Mouse (Mus musculus) large intestine, adult 2 months (tissue): ENCODE data around the gene 4930432M17Rik. TPM values are rescaled to one million over a fixed set of nuclear protein-coding genes. Genes with fewer than 3 reads are reported as not detected.

ENCODE experiments used
- DNase-seq: peaks from one replicate; pipeline ENCODE4 v3.0.0-alpha.2; 2012; ENCODE audit warnings: low read depth, low spot score
- WGBS: fragments of 180-500 bp; shearing (Covaris S2); methylation state at CpG from one replicate; pipeline ENCODE4 v1.1.7; 2018; 5-methylcytosine and 5-hydroxymethylcytosine counted together
- polyA plus RNA-seq: library from polyadenylated mRNA; depleted of rRNA; stranded (reverse); fragments of >200 nt; gene quantifications from 2 replicates; pipeline ENCODE4 v1.2.3, GENCODE M21; 2012

Gene 4930432M17Rik
- polyA plus RNA-seq, 1 experiment: not detected

- DNase-seq: no peak
- WGBS: 74% methylated on average over 8 of the region's 8 CpGs
Measured at GRCm38 (mm10) chr3:121700364-121700952, 29.9 kb downstream of the 4930432M17Rik start.

DNA sequence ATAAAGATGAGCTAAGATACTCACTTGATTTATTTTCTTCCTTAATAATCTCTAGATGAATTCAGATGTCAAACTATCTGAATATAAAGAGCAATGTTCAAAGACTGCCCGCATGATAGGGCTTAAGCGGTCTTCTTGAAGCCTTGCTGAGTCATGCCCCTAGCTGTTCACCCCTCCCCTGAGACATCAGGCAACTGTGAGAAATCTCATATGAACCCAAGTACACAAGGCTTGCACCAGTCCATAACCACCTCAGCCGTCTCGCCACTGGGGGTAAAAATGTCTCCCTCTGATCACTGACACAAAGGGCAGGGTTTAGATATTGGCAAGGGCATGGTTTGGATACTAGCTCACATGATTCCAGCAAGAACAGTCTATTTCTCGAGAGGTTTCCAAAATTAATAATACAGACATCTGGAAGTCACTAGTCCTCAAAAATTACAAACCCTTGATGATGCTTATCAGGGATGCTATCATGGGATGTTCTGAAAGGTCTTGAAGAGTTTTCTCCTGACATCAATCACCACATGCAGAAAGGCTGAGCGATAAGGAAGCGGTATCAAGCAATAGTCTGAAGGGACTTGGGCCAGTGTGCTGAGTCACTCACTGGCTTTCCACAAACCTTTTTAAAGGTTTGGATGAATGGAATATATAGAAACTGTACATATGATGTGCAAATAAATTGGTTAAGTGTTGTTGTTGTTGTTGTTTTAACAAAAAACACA, 32.8 kb downstream of the 4930432M17Rik start:
- DNase-seq: no peak
- 87% methylated on average over 7 of the region's 7 CpGs for WGBS

- 90% methylated on average over 3 of the region's 3 CpGs for WGBS
- no peak for DNase-seq
Measured at GRCm38 (mm10) chr3:121703880-121704243, 33.3 kb downstream of the 4930432M17Rik start.

DNA sequence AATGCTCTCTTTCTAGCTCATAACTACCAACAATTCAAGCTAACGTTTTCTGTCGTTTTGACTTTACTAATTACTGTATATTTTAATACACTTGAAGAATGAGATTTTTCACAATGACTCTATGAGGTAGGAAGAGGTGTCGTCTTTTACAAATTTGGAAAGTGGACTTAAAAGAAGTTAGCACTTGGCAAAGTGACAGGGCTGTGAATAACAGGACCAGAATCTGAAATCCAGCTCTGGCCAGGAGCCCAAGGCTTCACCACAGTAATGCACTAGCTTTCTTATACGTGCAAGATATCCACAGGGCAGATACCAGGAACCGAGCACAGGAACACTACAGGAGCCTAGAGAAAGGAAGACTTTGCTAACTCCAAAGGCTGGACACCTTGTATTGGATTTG, 35.5 kb downstream of the 4930432M17Rik start:
- no peak for DNase-seq
- 61% methylated on average over 5 of the region's 5 CpGs for WGBS

GRCm38 (mm10) chr3:121707106-121707505, 36.5 kb downstream of the 4930432M17Rik start:
- no peak for DNase-seq
- WGBS: 78% methylated on average over 4 of the region's 4 CpGs

GRCm38 (mm10) chr3:121710894-121711531, 40.5 kb downstream of the 4930432M17Rik start:
- no peak for DNase-seq
- 78% methylated on average over 7 of the region's 7 CpGs for WGBS

GRCm38 (mm10) chr3:121712222-121712621, 41.7 kb downstream of the 4930432M17Rik start:
- 51% methylated on average over 4 of the region's 4 CpGs for WGBS
- no peak for DNase-seq

DNA sequence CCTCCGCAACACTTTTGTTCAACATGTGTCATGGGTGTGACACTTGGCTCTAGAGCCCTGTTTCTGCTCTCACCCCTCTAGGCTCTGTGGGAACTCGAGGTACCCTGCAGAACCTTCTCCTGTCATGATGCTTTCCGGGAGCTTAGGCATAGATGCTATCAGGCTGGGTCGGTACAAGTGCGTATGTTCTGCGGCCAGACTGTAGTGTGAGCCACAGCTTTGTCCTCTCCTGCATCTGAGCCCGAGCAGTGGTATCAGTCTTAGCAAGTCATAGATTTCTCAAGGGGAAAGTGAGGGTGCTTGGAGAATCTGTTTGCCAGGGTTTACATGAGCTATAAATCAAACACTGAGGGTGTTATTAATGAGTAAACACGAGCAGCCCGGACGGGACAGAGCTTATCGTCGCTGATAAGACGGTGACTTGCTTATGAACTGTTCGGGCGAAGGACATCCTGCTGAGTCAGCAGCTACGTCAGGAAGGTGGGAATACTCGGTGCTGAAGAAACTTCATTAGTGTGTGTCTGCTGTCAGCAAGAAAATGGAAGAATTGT, 42.7 kb downstream of the 4930432M17Rik start:
- 20% methylated on average over 17 of the region's 17 CpGs for WGBS
- no peak for DNase-seq

DNA sequence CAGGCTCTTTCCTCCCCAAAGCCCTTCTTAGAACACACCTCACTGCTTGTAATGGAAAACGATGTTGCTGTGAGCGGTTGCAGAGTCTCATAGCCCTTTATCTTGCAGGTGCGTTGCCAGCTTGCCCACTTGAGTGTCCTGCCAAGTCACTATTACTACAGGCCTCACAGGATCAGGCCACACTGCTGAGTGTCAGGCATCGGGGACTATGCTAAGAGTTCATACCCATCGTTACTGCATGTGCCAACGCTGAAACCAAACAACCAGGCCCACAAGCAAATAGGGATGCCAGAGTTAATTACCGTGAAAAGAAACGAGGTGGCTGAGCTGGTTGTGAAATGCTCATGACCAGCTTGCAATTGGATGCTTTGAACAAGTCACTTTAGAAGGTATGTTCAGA, 43.3 kb downstream of the 4930432M17Rik start:
- WGBS: 38% methylated on average over 8 of the region's 8 CpGs
- no peak for DNase-seq

GRCm38 (mm10) chr3:121714461-121714860, 43.9 kb downstream of the 4930432M17Rik start:
- no peak for DNase-seq
- WGBS: 35% methylated on average over 2 of the region's 2 CpGs

- no peak for DNase-seq
Measured at GRCm38 (mm10) chr3:121715336-121715735, 44.8 kb downstream of the 4930432M17Rik start.

DNA sequence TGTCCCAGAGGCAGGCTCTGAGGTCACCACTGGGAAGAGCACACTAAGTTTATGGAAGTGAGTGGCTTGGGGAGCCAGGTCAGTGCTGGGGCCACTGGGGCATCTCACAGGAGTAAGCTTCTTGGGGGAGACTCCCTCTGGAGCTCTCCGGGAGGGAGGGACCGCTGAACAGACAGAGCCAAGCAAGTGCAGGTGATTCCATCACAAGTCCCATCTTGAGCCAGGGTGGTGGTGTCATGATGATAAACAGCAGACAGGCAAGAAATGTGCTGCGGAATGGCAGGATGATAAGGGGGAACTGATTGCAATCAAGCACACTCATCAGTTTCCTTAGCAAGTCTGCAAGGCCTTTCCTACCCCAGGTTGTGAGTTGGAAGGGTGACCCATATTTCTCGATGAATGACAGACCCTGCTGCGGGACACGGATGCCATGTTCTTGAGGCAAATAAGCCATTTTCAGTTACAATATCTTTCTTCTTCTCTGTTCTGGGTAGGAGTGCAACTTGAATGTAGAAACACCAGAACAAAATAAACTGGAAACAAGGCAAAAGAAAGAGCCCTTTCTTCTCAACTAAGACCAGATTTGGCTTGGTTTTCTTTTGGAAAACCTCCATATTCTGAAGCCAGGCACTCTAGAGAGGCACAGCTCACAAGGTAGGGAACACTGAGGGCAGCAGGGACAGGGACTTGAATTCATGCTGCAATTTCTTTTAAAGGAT, 45.3 kb downstream of the 4930432M17Rik start:
- no peak for DNase-seq
- WGBS: 93% methylated on average over 6 of the region's 6 CpGs

DNA sequence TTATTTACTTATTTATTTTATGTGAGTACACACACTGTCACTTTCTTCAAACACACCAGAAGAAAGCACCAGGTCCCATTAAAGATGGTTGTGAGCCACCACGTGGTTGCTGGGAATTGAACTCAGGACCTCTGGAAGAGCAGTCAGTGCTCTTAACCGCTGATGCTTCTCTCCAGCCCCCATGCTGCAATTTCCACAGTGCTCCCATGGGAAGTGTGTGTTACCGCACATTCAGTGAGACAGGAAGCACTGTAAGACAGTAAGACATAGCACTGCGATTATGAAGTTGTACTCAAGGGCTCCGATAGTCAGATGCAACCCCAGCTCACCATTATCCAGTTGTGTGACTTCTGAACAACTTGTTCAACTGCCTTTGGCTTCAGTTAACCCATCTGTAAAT, 45.9 kb downstream of the 4930432M17Rik start:
- WGBS: 87% methylated on average over 5 of the region's 5 CpGs
- no peak for DNase-seq

GRCm38 (mm10) chr3:121718679-121719078, 48.1 kb downstream of the 4930432M17Rik start:
- 69% methylated on average over 8 of the region's 8 CpGs for WGBS
- DNase-seq: no peak

DNA sequence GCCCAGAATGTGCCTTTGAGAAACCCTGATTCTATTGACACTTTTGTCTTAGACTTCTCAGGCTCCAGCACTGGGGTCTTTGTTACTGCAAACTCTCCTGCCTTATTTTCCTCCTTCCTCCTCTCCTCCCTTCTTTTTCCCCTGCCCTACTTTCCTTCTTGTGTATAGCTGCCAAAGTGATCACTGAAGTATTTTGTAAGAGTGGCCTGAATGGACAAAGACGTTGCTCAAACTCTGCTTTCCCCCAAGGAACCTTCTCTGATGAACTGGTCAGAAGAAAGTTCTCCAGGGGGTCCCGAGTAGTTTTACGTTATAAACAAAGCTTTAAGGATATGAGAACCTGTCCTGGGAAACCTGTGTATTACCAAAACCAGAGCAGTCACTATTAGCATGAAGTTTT, 49.1 kb downstream of the 4930432M17Rik start:
- no peak for DNase-seq
- WGBS: 91% methylated on average over 3 of the region's 3 CpGs

DNA sequence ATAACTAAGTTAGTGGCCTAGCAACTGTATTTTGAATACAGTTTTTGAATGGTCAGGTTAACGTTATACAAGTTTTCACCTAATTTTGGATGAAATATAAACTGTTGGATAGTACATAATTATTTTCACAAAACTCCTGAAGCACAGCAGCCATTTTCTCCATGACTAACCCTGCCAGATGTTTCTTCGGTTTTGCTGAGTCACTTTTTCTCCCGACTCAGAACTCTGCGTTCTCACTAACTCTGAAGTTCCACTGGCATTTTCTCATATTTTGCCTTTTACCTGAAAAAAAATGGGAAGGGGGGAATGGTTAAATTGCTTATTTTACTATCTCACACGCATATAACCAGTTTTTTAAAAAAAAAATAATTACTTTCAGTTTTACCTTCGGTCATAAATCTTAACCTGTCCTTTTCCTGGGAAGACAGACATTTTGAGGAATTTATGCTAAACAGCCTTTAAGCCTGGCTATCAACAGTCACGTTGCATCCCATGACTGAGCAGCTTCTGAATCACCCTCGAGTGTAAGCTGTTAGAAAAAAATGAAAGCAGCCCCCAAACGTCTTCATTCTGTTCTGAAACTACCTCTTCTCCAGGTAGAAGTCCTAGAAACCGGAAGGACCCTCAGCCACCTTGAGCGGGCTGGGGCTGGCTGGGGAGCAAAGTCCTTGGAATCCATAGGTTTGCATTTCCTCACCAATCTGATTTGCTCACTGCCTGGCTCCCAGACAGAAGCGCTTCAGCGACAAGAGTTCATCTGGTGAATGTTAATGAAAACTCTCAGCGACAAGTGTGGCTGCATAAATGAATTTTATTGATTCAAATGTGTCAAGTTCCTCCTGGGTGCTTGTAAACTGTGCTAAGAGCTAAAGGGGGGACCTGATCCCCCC, 50.5 kb downstream of the 4930432M17Rik start:
- 21% methylated on average over 14 of the region's 14 CpGs for WGBS
- DNase-seq: no peak

- 60% methylated on average over 7 of the region's 7 CpGs for WGBS
Measured at GRCm38 (mm10) chr3:121721691-121722070, 51.1 kb downstream of the 4930432M17Rik start.

GRCm38 (mm10) chr3:121722971-121723844, 52.6 kb downstream of the 4930432M17Rik start, which contains the start of gene F3:
TSS of gene F3 (plus strand) at chr3:121723537.
- no peak for DNase-seq
- 1% methylated on average over 73 of the region's 73 CpGs for WGBS

More at GRCm38 (mm10) chr3:121721691-121722070, 51.1 kb downstream of the 4930432M17Rik start:
- DNase-seq: no peak
